Comparison of ENCODE assay signal across 8 mouse cellular contexts in genomic region chr11:101666626-101667345, GRCm38 (mm10). TPM values are rescaled to one million over a fixed set of nuclear protein-coding genes. Genes with fewer than 3 reads are reported as not detected.
A peak's percentile ranks its signal among the peaks of the same experiment; 100 is the strongest.
DNase-seq lines count a peak whose midpoint lies in the region; ATAC-seq lines count a peak whose summit lies in the region.

No protein-coding gene starts in this region.

- ATAC-seq in liver, embryonic 11.5 days (replicated peaks; ENCODE audit: low FRiP score): no peak
- no peak for ATAC-seq in stomach, embryonic 14.5 days (ENCODE audit: insufficient number of reproducible peaks, insufficient read depth, low FRiP score, low read depth)

- peak overlapping the region; percentile 93 for H3K4me2 ChIP-seq in liver, embryonic 11.5 days
- H3K4me2 ChIP-seq in stomach, embryonic 14.5 days (replicated peaks; ENCODE audit: low read depth, low read length): peak overlapping the region; percentile 82

- no peaks in the 10 kb centered on the region for H3K9me3 ChIP-seq in liver, embryonic 11.5 days (ENCODE audit: control insufficient read depth, low read length)
- H3K9me3 ChIP-seq in stomach, embryonic 14.5 days (ENCODE audit: control insufficient read depth, low read depth, low read length): no peaks in the 10 kb centered on the region

- H3K4me3 ChIP-seq in liver, embryonic 11.5 days (ENCODE audit: low read depth, low read length): peak overlapping the region; percentile 9; the same call in 1 of the 2 replicates
- peak overlapping the region; percentile 45; the same call in 1 of the 2 replicates for H3K4me3 ChIP-seq in stomach, embryonic 14.5 days (ENCODE audit: low read depth, low read length)

- 73% methylated on average over 28 of the region's 28 CpGs for WGBS in liver, embryonic 11.5 days
- 73% methylated on average over 28 of the region's 28 CpGs for WGBS in stomach, embryonic 14.5 days

- intact Hi-C loops in gastrocnemius, postnatal 14 days (cut with DNase I; ENCODE audit: low total_unique reads): no loop called here
- intact Hi-C loops in heart, postnatal 14 days (cut with DNase I): loop anchor here (10.0 kb wide), 1 partner anchor 248 kb away; no protein-coding TSS in a partner anchor

- no peaks in the 10 kb centered on the region for H3K36me3 ChIP-seq in liver, embryonic 11.5 days (ENCODE audit: control insufficient read depth, insufficient read depth, low read length)
- H3K36me3 ChIP-seq in stomach, embryonic 14.5 days (ENCODE audit: control insufficient read depth, insufficient read depth, low read length): no peaks in the 10 kb centered on the region

- peaks cover 68% of the 10 kb centered on the region for H3K4me1 ChIP-seq in liver, embryonic 11.5 days (replicated peaks; ENCODE audit: control insufficient read depth, insufficient read depth, low read length)
- H3K4me1 ChIP-seq in stomach, embryonic 14.5 days (ENCODE audit: control insufficient read depth, insufficient read depth, low read length): peaks cover 8% of the 10 kb centered on the region; the same call in 1 of the 2 replicates

- no peak overlapping the region for H3K9ac ChIP-seq in liver, embryonic 11.5 days (ENCODE audit: low read depth, low read length)
- H3K9ac ChIP-seq in stomach, embryonic 14.5 days (replicated peaks; ENCODE audit: low read depth, low read length): no peak overlapping the region

- peak; percentile 53 for DNase-seq in gastrocnemius, postnatal 14 days
- DNase-seq in gastrocnemius, adult 8-10 months (ENCODE audit: low spot score in 2 of 2): no peak
- DNase-seq in cerebellum, postnatal 36 days: peak; percentile 25 to 26
- peak; percentile 46 to 50 for DNase-seq in heart, postnatal 14 days
- DNase-seq in liver, embryonic 11.5 days (ENCODE audit: low spot score): no peak
- DNase-seq in right cerebral cortex, postnatal 10 days (ENCODE audit: low spot score in 2 of 2): no peak
- no peak for DNase-seq in thymus, postnatal 10 days (ENCODE audit: low spot score in 2 of 2)

- H3K27me3 ChIP-seq in liver, embryonic 11.5 days (replicated peaks; ENCODE audit: control insufficient read depth, insufficient read depth, low read length): no peaks in the 10 kb centered on the region; the same call in 1 of the 2 replicates
- H3K27me3 ChIP-seq in stomach, embryonic 14.5 days (ENCODE audit: control insufficient read depth, insufficient read depth, low read length): no peaks in the 10 kb centered on the region

- H3K27ac ChIP-seq in liver, embryonic 11.5 days (ENCODE audit: low read depth, low read length): no peak overlapping the region
- H3K27ac ChIP-seq in stomach, embryonic 14.5 days (ENCODE audit: low read length): no peak overlapping the region

RNA-seq across cellular contexts. Expression of gene Arl4d, which starts 1.4 kb away (rescaled TPM):
- 10 to 100 TPM in 1 of 2 experiments, 1 to 10 TPM in 1; 7.1 to 10.7 TPM for total RNA-seq in gastrocnemius, postnatal 14 days (2021)
- total RNA-seq in gastrocnemius, adult 8-10 months (2022): 10 to 100 TPM in 1 of 4 experiments, 1 to 10 TPM in 3; 4.6 to 10.2 (median 5.7) TPM
- 10 to 100 TPM; 28.6 to 29.6 TPM for total RNA-seq in heart, postnatal 14 days (2021)
- polyA plus RNA-seq in liver, embryonic 11.5 days (2014; fragmentation: Nextera tagmentation; extraction: Ambion mirVana): 3.6 and 3.9 TPM in 2 replicates
- polyA plus RNA-seq in stomach, embryonic 14.5 days (2014; fragmentation: Nextera tagmentation; extraction: Ambion mirVana): 6.4 and 8.1 TPM in 2 replicates

RNA-seq across cellular contexts. Expression of gene Rdm1, which starts 39.8 kb away (rescaled TPM):
- 10 to 100 TPM; 18.0 to 19.8 TPM for total RNA-seq in gastrocnemius, postnatal 14 days (2021)
- total RNA-seq in gastrocnemius, adult 8-10 months (2022): 10 to 100 TPM; 29.7 to 40.5 (median 33.7) TPM
- total RNA-seq in heart, postnatal 14 days (2021): 10 to 100 TPM; 32.1 to 35.6 TPM
- polyA plus RNA-seq in liver, embryonic 11.5 days (2014; fragmentation: Nextera tagmentation; extraction: Ambion mirVana): 13.8 and 15.3 TPM in 2 replicates
- polyA plus RNA-seq in stomach, embryonic 14.5 days (2014; fragmentation: Nextera tagmentation; extraction: Ambion mirVana): 38.3 and 47.5 TPM in 2 replicates

Comparison
In these comparisons a context has a peak if more than half of its experiments do, and no peak if none do; other contexts are left out.
1. DNase-seq: peak in gastrocnemius, postnatal 14 days (single experiment), cerebellum, postnatal 36 days (2 of 2) and heart, postnatal 14 days (2 of 2); none in gastrocnemius, adult 8-10 months (0 of 2), liver, embryonic 11.5 days (single experiment), right cerebral cortex, postnatal 10 days (0 of 2) and thymus, postnatal 10 days (0 of 2).